Mouse (Mus musculus) small intestine, adult 10 weeks (tissue): ENCODE data around the gene Enpp3. TPM values are rescaled to one million over a fixed set of nuclear protein-coding genes. Genes with fewer than 3 reads are reported as not detected.

ENCODE experiments used
- polyA plus RNA-seq: library from polyadenylated mRNA; stranded (reverse); fragments of 350-450 nt; fragmentation: Illumina TruSeq; extraction: RNeasy Lipid Tissue Mini Kit (QIAGEN cat#74804); gene quantifications from one replicate; pipeline ENCODE4 v1.2.3, GENCODE M21; 2014; ENCODE audit warnings: low replicate concordance

Gene Enpp3
- 550 TPM for polyA plus RNA-seq

DNA sequence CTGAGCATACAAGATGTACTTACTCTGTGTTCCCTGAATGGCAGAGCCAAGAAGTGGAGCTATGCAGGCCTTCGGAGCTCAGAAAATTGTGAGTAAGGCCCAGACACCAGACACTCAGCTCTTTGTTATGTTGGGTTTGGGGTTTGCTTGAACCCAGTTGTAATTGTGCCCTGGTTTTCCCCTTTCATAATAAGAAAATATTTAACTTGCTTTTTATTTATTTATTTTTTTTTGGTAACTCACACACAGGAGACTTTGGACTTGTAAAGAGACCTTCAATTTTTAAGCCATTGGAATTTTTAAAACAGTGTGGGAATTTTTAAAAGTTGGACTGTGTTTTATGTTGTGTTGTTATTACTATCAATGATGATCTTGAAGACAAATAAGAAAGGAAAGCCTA lies at the start of gene Enpp3:
Gene Enpp3 (minus strand): TSS at position 148 of the 400 bp plus-strand sequence.

DNA sequence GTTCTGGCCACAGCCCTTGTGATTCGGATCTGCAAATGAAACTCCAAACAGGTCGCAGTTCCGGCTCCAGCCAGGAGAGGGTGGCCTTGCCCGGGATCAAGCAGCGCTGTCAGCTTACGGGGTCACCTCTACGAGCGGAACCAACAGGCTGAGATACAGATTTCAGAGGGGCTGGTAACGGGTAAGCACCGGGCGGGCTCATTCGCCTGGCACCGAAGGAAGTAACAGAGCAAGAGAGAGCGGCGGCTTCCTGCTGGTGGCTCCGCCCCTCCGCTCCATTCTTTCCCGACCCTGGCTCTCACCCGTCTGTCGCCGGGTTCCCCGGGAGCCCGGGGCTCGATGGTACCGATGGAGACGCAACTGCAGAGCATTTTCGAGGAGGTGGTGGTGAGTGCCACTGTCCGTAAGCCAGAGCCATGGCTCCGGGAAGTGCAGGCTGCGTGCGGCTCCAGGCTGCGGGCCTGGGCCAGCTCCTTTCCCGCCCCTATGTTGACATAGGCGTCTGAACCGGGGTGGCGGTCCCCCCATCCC lies 27.2 kb upstream of the Enpp3 start, which contains the start of gene Med23:
Gene Med23 (plus strand): TSS at position 227 of the 531 bp plus-strand sequence.

Other genes with a start within 250 kb of the Enpp3 start
- 9.7 TPM for gene Ccn2, start 247.4 kb downstream of the Enpp3 start, polyA plus RNA-seq
- 15.4 TPM for gene Enpp1, start 130.7 kb downstream of the Enpp3 start, polyA plus RNA-seq
- 18.8 TPM for gene Med23, start 27.2 kb upstream of the Enpp3 start, polyA plus RNA-seq
- gene Arg1, start 84.7 kb upstream of the Enpp3 start, polyA plus RNA-seq = 2.0 TPM